Mouse (Mus musculus) liver, embryonic 14.5 days (tissue): Measurements from ENCODE around the gene Aqp2. TPM values are rescaled to one million over a fixed set of nuclear protein-coding genes. Genes with fewer than 3 reads are reported as not detected.

Experiments
- ATAC-seq: fragments of 200-750 bp; cut with Nextera tagmentation; 2 replicates; pipeline ENCODE4 v1.8.0; 2017; ENCODE audit warnings: moderate number of reproducible peaks, mild to moderate bottlenecking, moderate library complexity; ENCODE audit not compliant: insufficient read depth
- DNase-seq, 3 experiments: peaks; one replicate each; pipeline ENCODE4 v3.0.0-alpha.2; 2012 to 2013; ENCODE audit warnings: low read depth in 3 of 3, low spot score in 3 of 3
- H3K27ac ChIP-seq: fragments of 300-500 bp; sonication (generic); 2 replicates; pipeline ENCODE4 v1.5.1; 2014; ENCODE audit warnings: moderate library complexity, mild to moderate bottlenecking, control low read depth, inconsistent platforms
- H3K27me3 ChIP-seq: fragments of 300-500 bp; sonication (generic); 2 replicates; pipeline ENCODE4 v1.6.1; 2014; ENCODE audit warnings: mild to moderate bottlenecking, low read length, moderate library complexity; ENCODE audit not compliant: control insufficient read depth, insufficient read depth
- H3K36me3 ChIP-seq: fragments of 300-500 bp; sonication (generic); replicated peaks from 2 replicates; pipeline ENCODE4 v1.6.1; 2014; ENCODE audit warnings: low read depth; ENCODE audit not compliant: control insufficient read depth, insufficient read depth
- H3K4me1 ChIP-seq, 2 experiments: fragments of 200-500 bp in 1 of 2; fragments of 300-500 bp in 1 of 2; sonication (generic) in 1 of 2; replicated peaks; 2 replicates each; pipeline ENCODE4 v1.6.1; 2012 to 2014; ENCODE audit warnings: antibody characterized with exemption in 1 of 2, inconsistent platforms in 1 of 2, low read length in 1 of 2; ENCODE audit not compliant: control insufficient read depth in 2 of 2, insufficient read depth in 2 of 2
- H3K4me2 ChIP-seq: fragments of 300-500 bp; sonication (generic); 2 replicates; pipeline ENCODE4 v1.6.1; 2014; ENCODE audit warnings: low read depth, mild to moderate bottlenecking, control low read depth, moderate library complexity
- H3K4me3 ChIP-seq, 2 experiments: fragments of 200-500 bp in 1 of 2; fragments of 300-500 bp in 1 of 2; sonication (generic) in 1 of 2; 2 replicates each; pipeline ENCODE4 v1.5.1; 2012 to 2014; ENCODE audit warnings: low read depth in 2 of 2, low read length in 2 of 2, mild to moderate bottlenecking in 2 of 2, control low read depth in 1 of 2, inconsistent platforms in 1 of 2, moderate library complexity in 1 of 2; ENCODE audit not compliant: insufficient read depth in 1 of 2
- H3K9ac ChIP-seq: fragments of 300-500 bp; sonication (generic); replicated peaks from 2 replicates; pipeline ENCODE4 v1.6.1; 2014; ENCODE audit warnings: mild to moderate bottlenecking, control low read depth, moderate library complexity
- H3K9me3 ChIP-seq: fragments of 300-500 bp; sonication (generic); 2 replicates; pipeline ENCODE4 v1.6.1; 2016; ENCODE audit warnings: low read length, mixed read lengths; ENCODE audit not compliant: control insufficient read depth
- CTCF ChIP-seq: IDR thresholded peaks from 2 replicates; pipeline ENCODE4 v1.5.1; 2016; ENCODE audit warnings: antibody characterized with exemption, low read depth, control low read depth
- EP300 ChIP-seq: IDR thresholded peaks from 2 replicates; pipeline ENCODE4 v1.6.1; 2016; ENCODE audit warnings: antibody characterized with exemption, low read depth
- WGBS: fragments of 180-500 bp; shearing (Covaris S2); extraction: QIAGEN DNeasy Blood & Tissue Kit; methylation state at CpG from one replicate; pipeline ENCODE4 v1.1.7; 2014; ENCODE audit not compliant: insufficient replicate concordance; 5-methylcytosine and 5-hydroxymethylcytosine counted together
- polyA plus RNA-seq, 2 experiments: library from polyadenylated mRNA; depleted of rRNA in 1 of 2; stranded (reverse) in 1 of 2; unstranded in 1 of 2; fragments of >200 nt; fragmentation: Nextera tagmentation in 1 of 2; extraction: Ambion mirVana in 1 of 2; gene quantifications; 2 replicates each; pipeline versions ENCODE4 v1.2.1 to v1.2.3; 2012 to 2014

Gene Aqp2
- polyA plus RNA-seq, 2 experiments: not detected

- TF ChIP-seq CTCF (no peak), EP300 (no peak)
- Histone ChIP-seq H3K27me3 (peaks cover 88% of the 10 kb centered on the region), H3K4me3 (no peak overlapping the region), H3K4me2 (no peak overlapping the region), H3K27ac (no peak overlapping the region), H3K9ac (no peak overlapping the region), H3K4me1 (no peaks in the 10 kb centered on the region), H3K9me3 (no peaks in the 10 kb centered on the region), H3K36me3 (no peaks in the 10 kb centered on the region)
- 11% methylated on average over 7 of the region's 7 CpGs for WGBS
- DNase-seq: no peak
- no peak for ATAC-seq
Measured at GRCm38 (mm10) chr15:99589704-99590103, 10.8 kb downstream of the Aqp2 start.

- no peak within 1 kb of the TSS for H3K27ac ChIP-seq
- WGBS: 3% methylated on average over 79 of the region's 83 CpGs
- H3K4me3 ChIP-seq: no peak within 1 kb of the TSS
- H3K27me3 ChIP-seq: peaks cover 82% of the 10 kb centered on the region
- no peaks in the 10 kb centered on the region for H3K4me1 ChIP-seq
- H3K9ac ChIP-seq: no peak within 1 kb of the TSS
- H3K9me3 ChIP-seq: no peaks in the 10 kb centered on the region
- no peaks in the 10 kb centered on the region for H3K36me3 ChIP-seq
- TF ChIP-seq EP300 (no peak), CTCF (no peak)
- H3K4me2 ChIP-seq: no peak within 1 kb of the TSS
- DNase-seq (no peak), ATAC-seq (no peak)
Measured at GRCm38 (mm10) chr15:99590429-99591084, 11.7 kb downstream of the Aqp2 start, which contains the start of gene Aqp5. TSS of gene Aqp5 (plus strand) at chr15:99590782.

- H3K36me3 ChIP-seq: no peaks in the 10 kb centered on the region
- H3K4me3 ChIP-seq: no peak overlapping the region
- TF ChIP-seq CTCF (no peak), EP300 (no peak)
- H3K4me1 ChIP-seq: no peaks in the 10 kb centered on the region
- DNase-seq (no peak), ATAC-seq (no peak)
- H3K4me2 ChIP-seq: no peak overlapping the region
- peaks cover 67% of the 10 kb centered on the region for H3K27me3 ChIP-seq
- H3K9me3 ChIP-seq: no peaks in the 10 kb centered on the region
- no peak overlapping the region for H3K27ac ChIP-seq
- 58% methylated on average over 8 of the region's 8 CpGs for WGBS
- no peak overlapping the region for H3K9ac ChIP-seq
Measured at GRCm38 (mm10) chr15:99592177-99592576, 13.3 kb downstream of the Aqp2 start.

- H3K4me2 ChIP-seq: no peak overlapping the region
- no peak overlapping the region for H3K4me3 ChIP-seq
- peaks cover 65% of the 10 kb centered on the region for H3K27me3 ChIP-seq
- DNase-seq: no peak
- H3K36me3 ChIP-seq: no peaks in the 10 kb centered on the region
- H3K27ac ChIP-seq: no peak overlapping the region
- 53% methylated on average over 5 of the region's 5 CpGs for WGBS
- H3K4me1 ChIP-seq: no peaks in the 10 kb centered on the region
- no peak for ATAC-seq
- no peak for TF ChIP-seq CTCF
- no peak for TF ChIP-seq EP300
- H3K9me3 ChIP-seq: no peaks in the 10 kb centered on the region
- H3K9ac ChIP-seq: no peak overlapping the region
Measured at GRCm38 (mm10) chr15:99592877-99593276, 14.0 kb downstream of the Aqp2 start.

- 60% methylated on average over 10 of the region's 10 CpGs for WGBS
- H3K4me2 ChIP-seq: no peak overlapping the region
- H3K36me3 ChIP-seq: no peaks in the 10 kb centered on the region
- peaks cover 45% of the 10 kb centered on the region for H3K27me3 ChIP-seq
- no peaks in the 10 kb centered on the region for H3K4me1 ChIP-seq
- H3K9me3 ChIP-seq: no peaks in the 10 kb centered on the region
- ATAC-seq: no peak
- no peak for DNase-seq
- no peak overlapping the region for H3K27ac ChIP-seq
- TF ChIP-seq EP300: no peak
- TF ChIP-seq CTCF: no peak
- H3K9ac ChIP-seq: no peak overlapping the region
- H3K4me3 ChIP-seq: no peak overlapping the region
Measured at GRCm38 (mm10) chr15:99594951-99595350, 16.1 kb downstream of the Aqp2 start.
